Mouse (Mus musculus) lung, embryonic 16.5 days (tissue): Measurements from ENCODE around the gene Robo3. TPM values are rescaled to one million over a fixed set of nuclear protein-coding genes. Genes with fewer than 3 reads are reported as not detected.

Experiments used
- ATAC-seq: fragments of 200-750 bp; cut with Nextera tagmentation; 2 replicates; pipeline ENCODE4 v1.8.0; 2017; ENCODE audit warnings: low read depth, mild to moderate bottlenecking, moderate library complexity
- H3K27ac ChIP-seq: fragments of 300-500 bp; sonication (generic); 2 replicates; pipeline ENCODE4 v1.5.1; 2014; ENCODE audit warnings: mild to moderate bottlenecking, control low read depth, low read length
- H3K27me3 ChIP-seq: fragments of 300-500 bp; sonication (generic); 2 replicates; pipeline ENCODE4 v1.6.1; 2014; ENCODE audit warnings: low read depth, low read length, mixed read lengths; ENCODE audit not compliant: control insufficient read depth, insufficient read depth
- H3K36me3 ChIP-seq: fragments of 300-500 bp; sonication (generic); 2 replicates; pipeline ENCODE4 v1.6.1; 2014; ENCODE audit warnings: low read length; ENCODE audit not compliant: control insufficient read depth, insufficient read depth
- H3K4me1 ChIP-seq: fragments of 300-500 bp; sonication (generic); replicated peaks from 2 replicates; pipeline ENCODE4 v1.6.1; 2014; ENCODE audit warnings: low read length, mixed read lengths; ENCODE audit not compliant: control insufficient read depth, insufficient read depth
- H3K4me2 ChIP-seq: fragments of 300-500 bp; sonication (generic); 2 replicates; pipeline ENCODE4 v1.6.1; 2014; ENCODE audit warnings: low read depth, low read length, control low read depth
- H3K4me3 ChIP-seq: fragments of 300-500 bp; sonication (generic); 2 replicates; pipeline ENCODE4 v1.5.1; 2014; ENCODE audit warnings: mild to moderate bottlenecking, low read length, control low read depth
- H3K9ac ChIP-seq: fragments of 300-500 bp; sonication (generic); 2 replicates; pipeline ENCODE4 v1.6.1; 2014; ENCODE audit warnings: low read length, control low read depth
- H3K9me3 ChIP-seq: fragments of 300-500 bp; sonication (generic); 2 replicates; pipeline ENCODE4 v1.6.1; 2016; ENCODE audit warnings: low read length; ENCODE audit not compliant: control insufficient read depth
- WGBS: fragments of 180-500 bp; shearing (Covaris S2); extraction: QIAGEN DNeasy Blood & Tissue Kit; methylation state at CpG from one replicate; pipeline ENCODE4 v1.1.7; 2014; 5-methylcytosine and 5-hydroxymethylcytosine counted together
- polyA plus RNA-seq: library from polyadenylated mRNA; unstranded; fragments of >200 nt; fragmentation: Nextera tagmentation; extraction: Ambion mirVana; gene quantifications from 2 replicates; pipeline ENCODE4 v1.2.1, GENCODE M21; 2015

Gene Robo3
- polyA plus RNA-seq, 1 experiment from 2014 or later = 0.15 TPM

DNA sequence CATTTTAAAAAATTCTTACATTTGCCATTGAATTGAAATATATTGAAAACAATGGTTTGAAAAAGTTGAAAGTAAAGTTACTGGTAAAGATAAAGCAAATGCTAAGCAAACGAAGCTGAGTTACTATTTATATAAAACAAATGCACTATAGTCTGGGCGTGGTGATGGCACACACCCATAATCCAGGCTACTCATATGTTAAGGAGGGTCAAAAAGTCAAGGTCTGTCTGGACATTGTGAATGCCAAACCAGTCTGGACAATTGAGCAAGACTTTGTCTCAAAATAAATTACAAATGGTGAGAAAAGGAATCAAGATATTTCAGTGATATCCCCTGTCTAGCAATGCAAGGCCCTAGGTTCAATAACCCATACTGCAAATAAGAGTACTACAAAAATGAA lies 42.2 kb downstream of the Robo3 start:
- ATAC-seq = no peak
- Histone ChIP-seq H3K4me1 (peaks cover 2% of the 10 kb centered on the region; the same call in 1 of the 2 replicates), H3K4me3 (no peak overlapping the region), H3K27me3 (peaks cover 2% of the 10 kb centered on the region; the same call in 1 of the 2 replicates), H3K4me2 (no peak overlapping the region), H3K36me3 (no peaks in the 10 kb centered on the region), H3K9ac (no peak overlapping the region), H3K9me3 (no peaks in the 10 kb centered on the region), H3K27ac (no peak overlapping the region)
- WGBS = 64% methylated on average over 2 of the region's 2 CpGs

DNA sequence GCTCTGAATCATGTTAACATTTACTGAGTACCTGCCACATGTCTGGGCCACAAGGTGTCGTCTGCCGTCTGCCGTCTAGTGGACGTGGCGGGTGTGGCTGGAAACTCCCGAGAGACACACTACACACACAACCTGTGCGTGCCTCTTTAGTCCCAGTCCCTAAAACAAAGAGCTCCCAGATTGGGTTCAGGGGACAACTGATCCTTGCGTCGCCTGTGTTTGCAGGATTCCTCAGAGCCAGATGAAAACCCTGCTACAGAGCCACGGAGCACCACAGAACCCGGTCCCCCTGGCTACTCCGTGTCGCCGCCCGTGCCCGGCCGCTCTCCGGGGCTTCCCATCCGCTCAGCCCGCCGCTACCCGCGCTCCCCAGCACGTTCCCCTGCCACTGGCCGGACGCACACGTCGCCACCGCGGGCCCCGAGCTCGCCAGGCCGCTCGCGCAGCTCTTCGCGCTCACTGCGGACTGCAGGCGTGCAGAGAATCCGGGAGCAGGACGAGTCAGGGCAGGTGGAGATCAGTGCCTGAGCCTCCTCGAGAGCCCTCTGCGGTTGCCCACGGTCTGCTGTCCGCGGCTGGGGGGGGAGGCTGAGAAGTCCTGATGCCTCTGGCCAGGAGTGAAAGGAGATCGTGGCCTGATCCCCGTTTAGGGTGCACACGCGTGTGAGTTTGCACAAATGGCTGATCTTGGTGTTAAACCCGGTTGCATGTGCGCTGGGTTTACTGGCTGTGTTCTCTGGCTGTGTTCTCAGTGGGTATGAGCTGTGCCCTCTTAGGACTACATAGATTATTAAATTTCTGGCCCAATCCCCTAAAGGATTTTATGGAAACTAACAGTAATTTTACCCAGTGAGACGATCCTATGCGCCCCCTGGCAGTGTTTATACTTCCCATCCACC lies 48.5 kb downstream of the Robo3 start:
- H3K27ac ChIP-seq = no peak overlapping the region
- WGBS = 5% methylated on average over 54 of the region's 54 CpGs
- peak overlapping the region; percentile 80 for H3K4me2 ChIP-seq
- H3K9ac ChIP-seq = peak overlapping the region; percentile 70
- no peaks in the 10 kb centered on the region for H3K36me3 ChIP-seq
- peak overlapping the region; percentile 44 for H3K4me3 ChIP-seq
- peak; percentile 89 for ATAC-seq
- no peaks in the 10 kb centered on the region for H3K9me3 ChIP-seq
- 0 out of 2 replicates have a peak, but pooled peaks cover 2% of the 10 kb centered on the region for H3K4me1 ChIP-seq
- peaks cover 7% of the 10 kb centered on the region for H3K27me3 ChIP-seq

DNA sequence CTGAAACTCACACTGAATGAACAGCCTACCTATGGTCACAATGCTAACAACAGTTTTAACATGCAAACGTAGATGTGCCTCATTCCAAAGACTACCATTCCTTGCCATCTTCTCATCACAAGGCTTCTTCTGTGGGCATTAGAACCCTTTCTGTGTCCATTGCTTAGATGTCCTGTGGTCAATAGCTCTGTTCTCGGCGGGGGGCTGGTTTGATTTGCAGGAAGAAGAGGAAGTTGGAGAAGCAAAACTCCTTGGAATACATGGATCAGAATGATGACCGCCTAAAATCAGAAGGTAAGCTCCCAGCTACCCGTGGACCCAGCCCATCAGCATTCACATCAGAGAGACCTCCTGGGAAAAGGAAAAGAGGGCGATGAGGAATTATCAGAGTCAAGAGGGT lies 49.9 kb downstream of the Robo3 start:
- Histone ChIP-seq H3K4me2 (no peak overlapping the region), H3K9ac (no peak overlapping the region), H3K27me3 (peaks cover 7% of the 10 kb centered on the region), H3K9me3 (no peaks in the 10 kb centered on the region), H3K4me3 (no peak overlapping the region), H3K36me3 (no peaks in the 10 kb centered on the region), H3K4me1 (0 out of 2 replicates have a peak, but pooled peaks cover 4% of the 10 kb centered on the region), H3K27ac (no peak overlapping the region)
- WGBS = 91% methylated on average over 6 of the region's 6 CpGs
- no peak for ATAC-seq

DNA sequence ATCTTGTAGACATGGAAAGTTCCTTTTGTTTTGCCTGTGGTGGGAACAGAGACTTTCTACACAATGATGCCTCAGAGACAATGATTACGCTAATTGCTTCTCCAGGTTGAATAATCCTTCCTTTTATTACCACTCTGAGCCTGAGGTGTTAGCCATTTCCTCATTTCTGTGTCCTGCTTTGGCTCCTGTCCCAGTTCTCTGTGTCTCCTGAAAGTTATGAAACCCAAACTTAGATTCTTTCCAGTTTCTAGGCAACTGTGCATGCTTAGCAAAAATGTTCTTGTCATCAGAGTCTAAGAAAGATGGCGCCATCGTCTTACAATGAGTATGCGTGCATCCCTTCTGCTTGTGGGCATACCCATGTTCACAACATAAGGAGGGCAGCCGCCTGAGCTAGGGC lies 57.3 kb downstream of the Robo3 start:
- ATAC-seq = no peak
- H3K4me3 ChIP-seq = no peak overlapping the region
- no peaks in the 10 kb centered on the region for H3K27me3 ChIP-seq
- H3K4me2 ChIP-seq = no peak overlapping the region
- no peak overlapping the region for H3K27ac ChIP-seq
- 89% methylated on average over 5 of the region's 5 CpGs for whole genome bisulfite sequencing
- 0 out of 2 replicates have a peak, but pooled peaks cover 4% of the 10 kb centered on the region for H3K4me1 ChIP-seq
- H3K36me3 ChIP-seq = no peaks in the 10 kb centered on the region
- no peaks in the 10 kb centered on the region for H3K9me3 ChIP-seq
- H3K9ac ChIP-seq = no peak overlapping the region

DNA sequence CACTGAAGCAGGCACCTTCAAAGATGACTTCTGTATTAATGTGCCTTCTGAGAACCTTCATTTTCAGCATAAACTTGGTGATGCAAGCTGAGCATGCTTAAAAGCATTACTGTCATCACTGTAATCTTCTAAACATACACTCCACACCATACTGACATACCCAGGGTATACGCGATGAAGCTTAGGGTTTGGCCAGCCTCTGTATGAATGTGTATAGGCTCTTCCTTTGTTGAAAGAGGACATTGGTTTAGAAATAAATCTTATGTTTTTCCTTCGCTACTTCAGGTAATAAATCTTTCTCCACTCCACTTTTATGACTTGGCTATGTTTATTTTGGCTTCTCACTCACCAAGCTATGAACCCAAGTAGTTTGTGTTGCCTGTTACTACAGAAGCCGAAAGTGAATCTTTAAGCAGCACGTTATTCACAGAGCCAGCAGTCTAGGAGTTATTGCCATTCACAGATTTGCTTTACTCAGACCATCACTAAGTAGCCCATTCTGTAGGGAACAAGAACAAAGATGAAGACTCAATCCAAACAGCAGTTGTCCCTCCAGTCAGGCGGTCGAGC lies 61.7 kb downstream of the Robo3 start:
- H3K9ac ChIP-seq = no peak overlapping the region
- H3K27me3 ChIP-seq = no peaks in the 10 kb centered on the region
- no peak overlapping the region for H3K4me3 ChIP-seq
- H3K36me3 ChIP-seq = no peaks in the 10 kb centered on the region
- no peak for ATAC-seq
- WGBS = 71% methylated on average over 7 of the region's 7 CpGs
- H3K4me2 ChIP-seq = no peak overlapping the region
- no peaks in the 10 kb centered on the region for H3K9me3 ChIP-seq
- H3K27ac ChIP-seq = no peak overlapping the region
- no peaks in the 10 kb centered on the region for H3K4me1 ChIP-seq

DNA sequence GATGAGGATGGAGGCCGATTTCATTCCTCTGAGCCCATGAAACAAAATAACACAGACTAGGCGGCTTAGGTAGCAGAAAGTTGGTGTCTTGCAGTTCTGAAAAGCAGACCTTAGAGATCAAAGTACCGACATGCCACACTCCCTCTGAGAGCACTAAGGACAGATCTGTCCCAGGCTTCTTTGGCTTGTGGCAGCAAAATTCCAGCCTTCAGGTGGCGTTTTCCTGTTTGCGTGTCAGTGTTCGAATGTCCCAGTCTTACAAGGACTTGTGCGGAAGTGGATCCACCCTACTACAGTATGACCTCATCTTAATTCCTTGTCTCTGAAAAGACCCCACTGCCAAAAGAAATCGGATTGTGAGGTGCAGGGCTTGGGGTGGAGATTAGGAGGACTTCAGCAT lies 64.2 kb downstream of the Robo3 start:
- Histone ChIP-seq H3K9me3 (no peaks in the 10 kb centered on the region), H3K27me3 (no peaks in the 10 kb centered on the region), H3K9ac (no peak overlapping the region), H3K4me1 (no peaks in the 10 kb centered on the region), H3K4me3 (no peak overlapping the region), H3K4me2 (no peak overlapping the region), H3K27ac (peak overlapping the region; percentile 30; the same call in 1 of the 2 replicates), H3K36me3 (no peaks in the 10 kb centered on the region)
- WGBS = 42% methylated on average over 8 of the region's 8 CpGs
- ATAC-seq = peak; percentile 81

DNA sequence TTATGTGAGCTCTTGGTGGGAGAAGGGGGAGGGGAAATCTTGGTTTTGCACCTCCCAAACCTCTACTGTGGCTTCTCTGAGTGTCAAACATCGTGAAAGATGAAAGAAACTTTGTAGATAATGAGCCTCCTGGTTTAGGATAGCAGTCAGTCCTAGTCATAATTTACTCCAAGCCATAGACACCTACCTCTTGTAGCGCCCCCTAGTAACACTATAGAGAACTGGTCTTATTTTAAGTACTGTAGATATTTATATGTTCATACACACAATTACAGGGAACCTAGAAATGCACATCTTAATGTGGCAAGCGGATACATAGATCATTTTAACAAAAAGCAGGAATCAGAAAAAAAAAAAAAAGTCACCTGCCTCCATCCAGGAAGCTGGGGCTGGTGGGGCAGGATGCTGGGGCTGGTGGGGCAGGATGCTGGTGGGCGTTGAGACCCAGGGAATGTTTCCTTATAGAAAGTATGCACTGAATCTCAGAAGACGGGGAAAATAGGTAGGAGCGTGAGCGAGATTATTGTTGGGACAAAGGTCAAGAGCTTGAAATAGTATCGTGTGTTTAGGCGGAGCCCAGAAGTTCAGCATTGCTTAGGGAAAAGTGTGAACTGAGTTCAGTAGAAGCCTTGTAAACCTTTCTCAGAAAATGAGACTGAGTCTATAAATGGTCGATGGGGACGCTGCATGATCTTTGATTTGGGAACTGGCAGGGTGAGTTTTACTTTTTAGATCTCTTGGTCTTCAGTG lies 64.8 kb downstream of the Robo3 start:
- no peak overlapping the region for H3K9ac ChIP-seq
- no peak overlapping the region for H3K4me3 ChIP-seq
- ATAC-seq = peak; percentile 44
- H3K9me3 ChIP-seq = no peaks in the 10 kb centered on the region
- H3K4me1 ChIP-seq = no peaks in the 10 kb centered on the region
- no peaks in the 10 kb centered on the region for H3K36me3 ChIP-seq
- 41% methylated on average over 11 of the region's 11 CpGs for WGBS
- H3K27ac ChIP-seq = peak overlapping the region; percentile 30; the same call in 1 of the 2 replicates
- H3K4me2 ChIP-seq = no peak overlapping the region
- H3K27me3 ChIP-seq = no peaks in the 10 kb centered on the region

DNA sequence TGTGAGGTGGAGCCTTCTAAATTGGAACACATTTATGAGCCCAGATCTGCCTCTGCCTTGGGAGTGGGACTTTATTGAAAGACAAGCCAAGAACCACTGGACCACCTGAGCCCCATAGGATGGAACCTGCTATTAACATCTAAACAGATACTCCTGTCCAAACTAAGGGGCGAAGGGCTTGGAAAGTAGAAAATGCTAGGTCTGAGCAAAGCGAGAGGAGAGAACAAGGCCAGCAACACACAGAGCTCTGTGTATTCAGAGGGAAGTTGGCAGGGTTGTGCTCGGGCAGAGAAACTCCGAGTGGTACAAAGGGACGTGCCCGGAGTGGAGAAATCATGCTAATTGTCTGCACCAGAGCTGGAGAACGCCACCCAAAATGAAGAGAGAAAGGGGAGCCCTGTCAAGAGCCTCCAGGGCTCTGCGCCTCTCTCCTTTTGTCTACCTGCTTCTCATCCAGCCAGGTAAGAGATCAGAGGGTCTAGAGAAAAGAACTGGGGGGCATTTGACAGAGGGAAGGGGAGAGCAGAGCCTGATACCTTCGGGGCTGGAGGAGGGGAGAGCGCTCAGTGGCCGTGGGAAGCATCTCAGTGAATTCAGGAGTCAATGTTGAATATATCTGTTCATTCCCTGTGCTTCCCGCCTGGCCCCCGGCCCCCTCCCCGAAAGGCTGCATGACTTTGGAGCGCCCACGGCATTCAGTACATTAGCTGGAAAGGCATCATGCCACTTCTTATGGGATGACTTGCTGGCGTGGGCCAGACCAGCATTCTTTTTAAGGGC lies 65.6 kb downstream of the Robo3 start, which contains the start of gene Hepacam:
Gene Hepacam, plus strand, starts transcription at position 51 of the 780 bp plus-strand sequence.
- Histone ChIP-seq H3K36me3 (no peaks in the 10 kb centered on the region), H3K4me2 (no peak within 1 kb of the TSS), H3K27ac (no peak within 1 kb of the TSS), H3K4me3 (no peak within 1 kb of the TSS), H3K27me3 (no peaks in the 10 kb centered on the region), H3K9ac (no peak within 1 kb of the TSS), H3K9me3 (no peaks in the 10 kb centered on the region), H3K4me1 (no peaks in the 10 kb centered on the region)
- no peak for ATAC-seq
- 77% methylated on average over 17 of the region's 17 CpGs for WGBS
